Mouse (Mus musculus) hindbrain, embryonic 16.5 days (tissue): ENCODE measurements at regions not wholly inside any gene's neighbourhood (a gene's known extent, or its start where the extent isn't known, plus 50 kb on each side); places are given as distances from the start of the nearest gene placed in this dataset.

Source experiments
- ATAC-seq: fragments of 200-750 bp; cut with Nextera tagmentation; 2 replicates; pipeline ENCODE4 v1.8.0; 2017; ENCODE audit warnings: moderate TSS enrichment, moderate library complexity
- H3K27ac ChIP-seq: fragments of 300-500 bp; sonication (generic); 2 replicates; pipeline ENCODE4 v1.5.1; 2014; ENCODE audit warnings: low read depth, mild to moderate bottlenecking, control low read depth, low read length, moderate library complexity
- H3K27me3 ChIP-seq: fragments of 300-500 bp; sonication (generic); replicated peaks from 2 replicates; pipeline ENCODE4 v1.6.1; 2014; ENCODE audit warnings: low read length; ENCODE audit not compliant: control insufficient read depth, insufficient read depth
- H3K36me3 ChIP-seq: fragments of 300-500 bp; sonication (generic); 2 replicates; pipeline ENCODE4 v1.6.1; 2014; ENCODE audit warnings: mild to moderate bottlenecking, low read length, moderate library complexity, mixed read lengths; ENCODE audit not compliant: control insufficient read depth, insufficient read depth
- H3K4me1 ChIP-seq: fragments of 300-500 bp; sonication (generic); 2 replicates; pipeline ENCODE4 v1.6.1; 2014; ENCODE audit warnings: low read depth, low read length; ENCODE audit not compliant: control insufficient read depth, insufficient read depth
- H3K4me2 ChIP-seq: fragments of 300-500 bp; sonication (generic); 2 replicates; pipeline ENCODE4 v1.6.1; 2014; ENCODE audit warnings: mild to moderate bottlenecking, low read length, control low read depth, moderate library complexity
- H3K4me3 ChIP-seq: fragments of 300-500 bp; sonication (generic); 2 replicates; pipeline ENCODE4 v1.5.1; 2014; ENCODE audit warnings: mild to moderate bottlenecking, low read length, control low read depth, moderate library complexity
- H3K9ac ChIP-seq: fragments of 300-500 bp; sonication (generic); 2 replicates; pipeline ENCODE4 v1.6.1; 2014; ENCODE audit warnings: low read depth, mild to moderate bottlenecking, control low read depth, low read length, moderate library complexity
- H3K9me3 ChIP-seq: fragments of 300-500 bp; sonication (generic); 2 replicates; pipeline ENCODE4 v1.6.1; 2014; ENCODE audit warnings: mild to moderate bottlenecking, low read length, moderate library complexity; ENCODE audit not compliant: control insufficient read depth
- WGBS: fragments of 180-500 bp; shearing (Covaris S2); extraction: QIAGEN DNeasy Blood & Tissue Kit; methylation state at CpG from one replicate; pipeline ENCODE4 v1.1.7; 2014; 5-methylcytosine and 5-hydroxymethylcytosine counted together

- H3K27ac ChIP-seq, result no peak overlapping the region
- no peak overlapping the region for H3K4me3 ChIP-seq
- H3K36me3 ChIP-seq, result no peaks in the 10 kb centered on the region
- 45% methylated on average over 2 of the region's 2 CpGs for WGBS
- ATAC-seq, result no peak
- no peak overlapping the region for H3K9ac ChIP-seq
- H3K27me3 ChIP-seq, result no peaks in the 10 kb centered on the region
- H3K9me3 ChIP-seq, result no peaks in the 10 kb centered on the region
- no peaks in the 10 kb centered on the region for H3K4me1 ChIP-seq
- H3K4me2 ChIP-seq, result no peak overlapping the region
These were observed 624.4 kb upstream of the Auts2 start for GRCm38 (mm10) chr5:133167576-133167975.

GRCm38 (mm10) chr5:133167001-133167461 lies 623.9 kb upstream of the Auts2 start:
- H3K9ac ChIP-seq, result no peak overlapping the region
- WGBS, result 36% methylated on average over 5 of the region's 5 CpGs

DNA sequence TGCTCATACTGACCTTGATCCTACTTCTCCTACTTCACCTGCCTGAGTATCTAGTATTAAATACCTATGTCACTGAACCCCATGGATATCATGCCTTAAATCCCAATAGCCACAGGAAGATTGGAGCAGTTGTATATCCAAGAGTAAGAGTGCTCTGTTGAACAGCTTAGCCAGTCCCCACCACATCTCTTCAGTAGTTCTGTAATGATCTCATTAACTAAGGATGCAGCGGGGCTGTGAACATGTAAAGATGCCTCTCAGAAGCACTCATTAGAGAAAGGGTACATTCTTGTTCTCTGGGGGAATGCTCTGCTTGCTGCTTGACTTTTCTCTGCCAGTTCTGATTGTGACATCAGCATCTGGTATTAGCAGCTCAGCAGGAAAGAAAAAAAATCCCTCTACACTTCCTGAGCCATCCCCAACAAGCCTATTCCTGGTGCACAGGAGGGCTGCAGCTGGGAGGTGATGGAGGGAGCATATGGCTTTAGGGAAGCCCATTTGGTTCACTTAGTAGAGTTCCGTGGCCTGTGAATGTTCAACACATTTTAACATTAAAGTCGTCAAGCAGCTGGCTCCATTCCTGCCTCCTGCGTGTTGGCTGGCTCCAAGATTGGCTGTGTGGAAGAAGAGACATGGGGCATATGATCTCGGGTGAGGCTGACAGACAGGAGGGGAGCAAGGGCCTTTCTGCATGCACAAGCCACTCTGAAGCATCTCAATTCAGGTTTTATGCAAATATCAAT lies 613.1 kb upstream of the Auts2 start:
- ATAC-seq, result no peak
- no peaks in the 10 kb centered on the region for H3K36me3 ChIP-seq
- no peaks in the 10 kb centered on the region; the same call in 1 of the 2 replicates for H3K4me1 ChIP-seq
- no peaks in the 10 kb centered on the region for H3K27me3 ChIP-seq
- 27% methylated on average over 5 of the region's 5 CpGs for WGBS
- H3K9ac ChIP-seq, result no peak overlapping the region
- H3K27ac ChIP-seq, result no peak overlapping the region
- no peak overlapping the region for H3K4me2 ChIP-seq
- no peak overlapping the region for H3K4me3 ChIP-seq
- H3K9me3 ChIP-seq, result 0 out of 2 replicates have a peak, but pooled peaks cover 2% of the 10 kb centered on the region

More at GRCm38 (mm10) chr5:133167001-133167461, 623.9 kb upstream of the Auts2 start:
- no peaks in the 10 kb centered on the region for H3K9me3 ChIP-seq
- no peak overlapping the region for H3K4me2 ChIP-seq
- H3K27ac ChIP-seq, result no peak overlapping the region
- no peaks in the 10 kb centered on the region for H3K36me3 ChIP-seq
- ATAC-seq, result no peak
- H3K27me3 ChIP-seq, result no peaks in the 10 kb centered on the region
- no peak overlapping the region for H3K4me3 ChIP-seq
- H3K4me1 ChIP-seq, result no peaks in the 10 kb centered on the region

GRCm38 (mm10) chr5:133145996-133146395 lies 602.9 kb upstream of the Auts2 start:
- no peak overlapping the region for H3K9ac ChIP-seq
- no peak overlapping the region for H3K27ac ChIP-seq
- no peak for ATAC-seq
- no peaks in the 10 kb centered on the region for H3K36me3 ChIP-seq
- peaks cover 2% of the 10 kb centered on the region; the same call in 1 of the 2 replicates for H3K4me1 ChIP-seq
- H3K27me3 ChIP-seq, result no peaks in the 10 kb centered on the region
- no peak overlapping the region for H3K4me2 ChIP-seq
- H3K9me3 ChIP-seq, result no peaks in the 10 kb centered on the region
- no peak overlapping the region for H3K4me3 ChIP-seq

DNA sequence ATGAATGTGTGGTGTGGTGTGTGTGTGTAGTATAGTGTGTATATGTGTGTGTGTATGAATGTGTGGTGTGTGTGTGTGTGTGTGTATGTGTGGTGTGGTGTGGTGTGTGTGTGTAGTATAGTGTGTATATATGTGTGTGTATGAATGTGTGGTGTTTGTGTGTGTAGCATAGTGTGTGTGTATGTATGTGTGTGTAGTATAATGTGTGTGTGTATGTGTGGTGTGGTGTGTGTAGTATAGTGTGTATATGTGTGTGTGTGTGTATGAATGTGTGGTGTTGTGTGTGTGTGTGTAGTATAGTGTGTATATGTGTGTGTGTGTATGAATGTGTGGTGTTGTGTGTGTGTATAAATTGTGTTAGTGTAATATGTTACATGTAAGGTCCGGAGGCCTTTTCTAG lies 600.5 kb upstream of the Auts2 start:
- WGBS, result 100% methylated on average over 1 of the region's 1 CpGs
- Histone ChIP-seq H3K27me3 (no peaks in the 10 kb centered on the region), H3K4me3 (no peak overlapping the region), H3K9ac (no peak overlapping the region), H3K36me3 (no peaks in the 10 kb centered on the region), H3K9me3 (no peaks in the 10 kb centered on the region), H3K4me2 (no peak overlapping the region), H3K4me1 (peaks cover 2% of the 10 kb centered on the region; the same call in 1 of the 2 replicates), H3K27ac (no peak overlapping the region)
- ATAC-seq, result no peak

DNA sequence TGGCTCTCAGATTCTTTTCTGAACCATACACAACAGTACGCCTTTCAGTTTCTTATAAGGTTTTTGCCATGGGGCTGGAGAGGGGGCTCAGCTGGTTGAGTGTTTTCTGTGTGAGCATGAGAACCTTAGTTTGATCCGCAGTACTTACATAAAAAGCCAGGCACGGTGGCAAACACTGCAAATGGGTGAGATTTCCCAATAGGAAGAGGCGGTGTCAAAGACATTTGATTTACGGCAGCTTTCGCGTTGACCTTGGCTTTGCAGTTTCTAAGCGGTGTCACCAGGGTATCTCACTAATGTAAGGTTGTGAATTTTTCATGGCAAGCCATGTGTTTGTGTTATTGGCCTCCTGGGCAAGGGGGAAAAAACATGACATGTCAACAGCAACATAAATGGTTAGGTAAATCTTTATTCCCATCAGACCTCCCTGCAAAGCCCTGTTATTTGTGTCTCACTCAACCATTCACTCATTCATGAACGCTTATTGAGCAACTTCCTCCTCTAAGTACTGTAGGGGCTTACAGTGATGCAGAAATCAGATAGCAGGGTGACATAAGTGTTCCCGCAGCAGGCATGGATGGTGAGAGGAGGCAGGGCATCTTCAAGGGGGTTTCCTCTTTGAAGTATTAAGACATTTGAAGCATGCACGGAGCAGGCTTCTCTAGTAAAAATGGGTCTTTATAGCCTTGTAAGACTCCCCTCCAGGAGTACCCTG lies 599.4 kb upstream of the Auts2 start:
- 65% methylated on average over 11 of the region's 11 CpGs for WGBS
- no peak overlapping the region for H3K27ac ChIP-seq
- no peak overlapping the region for H3K4me3 ChIP-seq

DNA sequence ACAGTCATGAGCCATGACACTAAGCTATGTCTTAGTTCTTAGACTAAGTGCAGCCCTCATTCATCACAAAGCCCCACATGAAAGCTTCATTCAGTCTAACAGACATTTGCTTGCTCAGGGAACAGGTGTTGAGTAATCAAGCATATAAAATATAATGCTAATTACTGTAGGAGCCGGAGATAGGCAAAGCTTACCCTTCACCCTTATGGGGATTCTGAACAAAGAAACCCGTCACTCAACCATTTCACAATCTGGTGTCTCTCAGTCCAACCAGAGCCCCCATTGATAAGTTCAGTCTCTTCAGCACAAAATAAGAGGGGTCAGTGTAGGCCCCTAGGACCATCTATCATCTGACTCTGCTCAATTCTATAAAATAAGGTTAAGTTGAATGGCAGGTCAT lies 587.9 kb upstream of the Auts2 start:
- H3K27ac ChIP-seq, result no peak overlapping the region
- no peaks in the 10 kb centered on the region for H3K27me3 ChIP-seq
- no peak for ATAC-seq
- no peak overlapping the region for H3K9ac ChIP-seq
- H3K9me3 ChIP-seq, result no peaks in the 10 kb centered on the region
- WGBS, result 33% methylated on average over 2 of the region's 2 CpGs
- H3K36me3 ChIP-seq, result no peaks in the 10 kb centered on the region
- no peak overlapping the region for H3K4me3 ChIP-seq
- no peaks in the 10 kb centered on the region for H3K4me1 ChIP-seq
- no peak overlapping the region for H3K4me2 ChIP-seq

More for the DNA sequence above, 599.4 kb upstream of the Auts2 start:
- Histone ChIP-seq H3K9me3 (no peaks in the 10 kb centered on the region), H3K27me3 (no peaks in the 10 kb centered on the region), H3K36me3 (no peaks in the 10 kb centered on the region), H3K9ac (no peak overlapping the region), H3K4me1 (peaks cover 2% of the 10 kb centered on the region; the same call in 1 of the 2 replicates), H3K4me2 (no peak overlapping the region)
- no peak for ATAC-seq

GRCm38 (mm10) chr5:133130316-133130715 lies 587.2 kb upstream of the Auts2 start:
- H3K9ac ChIP-seq, result no peak overlapping the region
- no peaks in the 10 kb centered on the region for H3K4me1 ChIP-seq
- H3K27me3 ChIP-seq, result no peaks in the 10 kb centered on the region
- no peaks in the 10 kb centered on the region for H3K9me3 ChIP-seq
- no peak overlapping the region for H3K27ac ChIP-seq
- no peak overlapping the region for H3K4me3 ChIP-seq
- H3K36me3 ChIP-seq, result no peaks in the 10 kb centered on the region
- 68% methylated on average over 6 of the region's 6 CpGs for WGBS
- no peak for ATAC-seq
- H3K4me2 ChIP-seq, result no peak overlapping the region

DNA sequence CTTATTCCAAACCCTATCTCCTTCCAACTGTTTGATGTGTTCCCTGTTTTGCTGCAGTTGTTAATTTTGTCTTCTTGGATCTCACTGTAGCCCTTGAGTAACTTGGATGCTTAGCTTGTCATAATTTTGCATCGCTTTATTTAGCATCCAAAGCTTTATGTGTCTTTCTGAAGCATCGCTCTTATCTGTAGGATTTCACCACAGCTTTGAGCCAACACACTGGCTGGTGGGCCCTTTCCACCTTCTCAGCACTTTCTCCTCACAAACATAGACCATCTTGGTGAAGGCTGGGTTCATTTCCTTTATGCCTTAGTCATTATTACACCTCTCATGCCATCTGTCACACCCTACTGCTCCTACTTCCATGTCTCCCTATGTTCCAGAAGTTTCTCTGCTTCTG lies 581.1 kb upstream of the Auts2 start:
- Histone ChIP-seq H3K9ac (no peak overlapping the region), H3K27me3 (no peaks in the 10 kb centered on the region), H3K9me3 (no peaks in the 10 kb centered on the region), H3K4me2 (no peak overlapping the region), H3K4me3 (no peak overlapping the region), H3K27ac (no peak overlapping the region), H3K36me3 (no peaks in the 10 kb centered on the region), H3K4me1 (no peaks in the 10 kb centered on the region)
- 91% methylated on average over 2 of the region's 2 CpGs for WGBS
- ATAC-seq, result no peak
